Mouse (Mus musculus) urinary bladder, postnatal 14 days (tissue): Measurements from ENCODE around the gene Fxr2.

Experiments used
- DNase-seq: peaks from one replicate; pipeline ENCODE4 v3.0.0; 2021; ENCODE audit warnings: low spot score

Gene Fxr2

GRCm38 (mm10) chr11:69657462-69657881, 24.7 kb downstream of the Fxr2 start:
- DNase-seq, result no peak

GRCm38 (mm10) chr11:69661221-69661881, 28.6 kb downstream of the Fxr2 start:
- DNase-seq, result no peak

- peak; percentile 92 for DNase-seq
Observed at GRCm38 (mm10) chr11:69662213-69662966, 29.6 kb downstream of the Fxr2 start, which contains the start of gene Mpdu1. Gene Mpdu1 (minus strand): TSS chr11:69662642.

GRCm38 (mm10) chr11:69662967-69663671, 30.3 kb downstream of the Fxr2 start:
- DNase-seq, result no peak

- DNase-seq, result no peak
Observed at GRCm38 (mm10) chr11:69663795-69664194, 31.0 kb downstream of the Fxr2 start.

- DNase-seq, result no peak
Observed at GRCm38 (mm10) chr11:69664841-69665240, 32.1 kb downstream of the Fxr2 start.

- no peak for DNase-seq
Observed at GRCm38 (mm10) chr11:69665457-69665960, 32.7 kb downstream of the Fxr2 start.

- DNase-seq, result peak; percentile 58
Observed at GRCm38 (mm10) chr11:69665961-69666664, 33.3 kb downstream of the Fxr2 start, which contains the start of gene Cd68. Gene Cd68 (minus strand): TSS chr11:69666153.

GRCm38 (mm10) chr11:69666665-69667005, 33.8 kb downstream of the Fxr2 start:
- DNase-seq, result no peak

GRCm38 (mm10) chr11:69670786-69671725, 38.3 kb downstream of the Fxr2 start:
- DNase-seq, result peak; percentile 94

- no peak for DNase-seq
Observed at GRCm38 (mm10) chr11:69671726-69672124, 38.9 kb downstream of the Fxr2 start.

- DNase-seq, result peak; percentile 100
Observed at GRCm38 (mm10) chr11:69672211-69672706, 39.5 kb downstream of the Fxr2 start, which contains the start of gene Eif4a1. Gene Eif4a1 (minus strand): TSS chr11:69672423.

- DNase-seq, result no peak
Observed at GRCm38 (mm10) chr11:69679144-69679543, 46.4 kb downstream of the Fxr2 start.

GRCm38 (mm10) chr11:69680136-69680855, 47.5 kb downstream of the Fxr2 start:
- DNase-seq, result no peak

GRCm38 (mm10) chr11:69681314-69682208, 48.8 kb downstream of the Fxr2 start, which contains the start of gene Senp3:
Gene Senp3 (minus strand): TSS chr11:69682084.
- DNase-seq, result peak; percentile 96

- DNase-seq, result no peak
Observed at GRCm38 (mm10) chr11:69682209-69682839, 49.5 kb downstream of the Fxr2 start.

- peak; percentile 91 for DNase-seq
Observed at GRCm38 (mm10) chr11:69682840-69683533, 50.2 kb downstream of the Fxr2 start.

- DNase-seq, result no peak
Observed at GRCm38 (mm10) chr11:69683576-69683975, 50.8 kb downstream of the Fxr2 start.
